Mouse (Mus musculus): ENCODE measurements at regions not wholly inside any gene's neighbourhood (a gene's known extent, or its start where the extent isn't known, plus 50 kb on each side); places are given as distances from the start of the nearest gene placed in this dataset.

GRCm38 (mm10) chr1:186383453-186383852 is 266.3 kb upstream of the Lyplal1 start:
- no peak for DNase-seq (ENCODE audit: extremely low spot score, low read depth, low spot score)

GRCm38 (mm10) chr1:186383006-186383405 is 265.9 kb upstream of the Lyplal1 start:
- no peak for DNase-seq (ENCODE audit: extremely low spot score, low read depth, low spot score)

GRCm38 (mm10) chr1:186379938-186380847 is 263.1 kb upstream of the Lyplal1 start:
- DNase-seq (ENCODE audit: extremely low spot score, low read depth, low spot score): no peak

GRCm38 (mm10) chr1:186376906-186377623 is 260.0 kb upstream of the Lyplal1 start:
- no peak for DNase-seq (ENCODE audit: extremely low spot score, low read depth, low spot score)

- DNase-seq (ENCODE audit: extremely low spot score, low read depth, low spot score): no peak
These were observed 257.0 kb upstream of the Lyplal1 start for GRCm38 (mm10) chr1:186374009-186374649.

- DNase-seq (ENCODE audit: extremely low spot score, low read depth, low spot score): no peak
These were observed 256.3 kb upstream of the Lyplal1 start for GRCm38 (mm10) chr1:186373386-186373785.

GRCm38 (mm10) chr1:186372770-186373353 is 255.8 kb upstream of the Lyplal1 start:
- no peak for DNase-seq (ENCODE audit: extremely low spot score, low read depth, low spot score)

GRCm38 (mm10) chr1:186363356-186363755 is 246.2 kb upstream of the Lyplal1 start:
- no peak for DNase-seq (ENCODE audit: extremely low spot score, low read depth, low spot score)

- DNase-seq (ENCODE audit: extremely low spot score, low read depth, low spot score): no peak
These were observed 241.0 kb upstream of the Lyplal1 start for GRCm38 (mm10) chr1:186358011-186358670.

GRCm38 (mm10) chr1:186354742-186355141 is 237.6 kb upstream of the Lyplal1 start:
- no peak for DNase-seq (ENCODE audit: extremely low spot score, low read depth, low spot score)

GRCm38 (mm10) chr1:186354072-186354471 is 237.0 kb upstream of the Lyplal1 start:
- DNase-seq (ENCODE audit: extremely low spot score, low read depth, low spot score): no peak

- DNase-seq (ENCODE audit: extremely low spot score, low read depth, low spot score): no peak
These were observed 233.3 kb upstream of the Lyplal1 start for GRCm38 (mm10) chr1:186350381-186350780.

GRCm38 (mm10) chr1:186349966-186350365 is 232.9 kb upstream of the Lyplal1 start:
- DNase-seq (ENCODE audit: extremely low spot score, low read depth, low spot score): no peak

GRCm38 (mm10) chr1:186347413-186348147 is 230.5 kb upstream of the Lyplal1 start:
- no peak for DNase-seq (ENCODE audit: extremely low spot score, low read depth, low spot score)

- no peak for DNase-seq (ENCODE audit: extremely low spot score, low read depth, low spot score)
These were observed 228.3 kb upstream of the Lyplal1 start for GRCm38 (mm10) chr1:186345449-186345848.

GRCm38 (mm10) chr1:186342931-186343506 is 225.9 kb upstream of the Lyplal1 start:
- DNase-seq (ENCODE audit: extremely low spot score, low read depth, low spot score): no peak

GRCm38 (mm10) chr1:186342391-186342790 is 225.3 kb upstream of the Lyplal1 start:
- DNase-seq (ENCODE audit: extremely low spot score, low read depth, low spot score): no peak

- DNase-seq (ENCODE audit: extremely low spot score, low read depth, low spot score): no peak
These were observed 224.8 kb upstream of the Lyplal1 start for GRCm38 (mm10) chr1:186341878-186342277.

- DNase-seq (ENCODE audit: extremely low spot score, low read depth, low spot score): no peak
These were observed 223.6 kb upstream of the Lyplal1 start for GRCm38 (mm10) chr1:186340701-186341100.

GRCm38 (mm10) chr1:186317285-186317684 is 200.2 kb upstream of the Lyplal1 start:
- no peak for DNase-seq (ENCODE audit: extremely low spot score, low read depth, low spot score)
